Mouse (Mus musculus) forebrain, embryonic 14.5 days (tissue): ENCODE measurements at regions not wholly inside any gene's neighbourhood (a gene's known extent, or its start where the extent isn't known, plus 50 kb on each side); places are given as distances from the start of the nearest gene placed in this dataset.

Experiments
- ATAC-seq: fragments of 200-750 bp; cut with Nextera tagmentation; 2 replicates; pipeline ENCODE4 v1.8.0; 2017; ENCODE audit warnings: mild to moderate bottlenecking, moderate library complexity
- DNase-seq: peaks from one replicate; pipeline ENCODE4 v3.0.0-alpha.2; 2015; ENCODE audit warnings: low spot score
- H3K27ac ChIP-seq: fragments of 300-500 bp; sonication (generic); 2 replicates; pipeline ENCODE4 v1.5.1; 2014; ENCODE audit warnings: low read depth, mild to moderate bottlenecking, control low read depth, low read length, moderate library complexity
- H3K27me3 ChIP-seq: fragments of 300-500 bp; sonication (generic); replicated peaks from 2 replicates; pipeline ENCODE4 v1.6.1; 2014; ENCODE audit warnings: low read length, control low read depth, mixed read lengths; ENCODE audit not compliant: control insufficient read depth, insufficient read depth
- H3K36me3 ChIP-seq: fragments of 300-500 bp; sonication (generic); 2 replicates; pipeline ENCODE4 v1.6.1; 2014; ENCODE audit warnings: low read length, control low read depth; ENCODE audit not compliant: control insufficient read depth, insufficient read depth
- H3K4me1 ChIP-seq: fragments of 300-500 bp; sonication (generic); 2 replicates; pipeline ENCODE4 v1.6.1; 2014; ENCODE audit warnings: antibody characterized with exemption, low read length, control low read depth; ENCODE audit not compliant: control insufficient read depth, insufficient read depth
- H3K4me2 ChIP-seq: fragments of 300-500 bp; sonication (generic); 2 replicates; pipeline ENCODE4 v1.6.1; 2014; ENCODE audit warnings: mild to moderate bottlenecking, control low read depth, low read length
- H3K4me3 ChIP-seq: fragments of 300-500 bp; sonication (generic); 2 replicates; pipeline ENCODE4 v1.5.1; 2014; ENCODE audit warnings: low read depth, low read length, control low read depth
- H3K9ac ChIP-seq: fragments of 300-500 bp; sonication (generic); 2 replicates; pipeline ENCODE4 v1.6.1; 2014; ENCODE audit warnings: mild to moderate bottlenecking, low read length, control low read depth, moderate library complexity
- H3K9me3 ChIP-seq: fragments of 300-500 bp; sonication (generic); replicated peaks from 2 replicates; pipeline ENCODE4 v1.6.1; 2016; ENCODE audit warnings: low read length, control low read depth, mixed read lengths; ENCODE audit not compliant: control insufficient read depth
- WGBS: fragments of 180-500 bp; shearing (Covaris S2); extraction: QIAGEN DNeasy Blood & Tissue Kit; methylation state at CpG from one replicate; pipeline ENCODE4 v1.1.7; 2014; 5-methylcytosine and 5-hydroxymethylcytosine counted together

- H3K9me3 ChIP-seq: no peaks in the 10 kb centered on the region
- H3K9ac ChIP-seq: no peak overlapping the region
- no peaks in the 10 kb centered on the region for H3K4me1 ChIP-seq
- no peaks in the 10 kb centered on the region for H3K27me3 ChIP-seq
- ATAC-seq: no peak
- H3K36me3 ChIP-seq: no peaks in the 10 kb centered on the region
- H3K4me2 ChIP-seq: no peak overlapping the region
- DNase-seq: no peak
- no peak overlapping the region for H3K27ac ChIP-seq
- H3K4me3 ChIP-seq: no peak overlapping the region
- WGBS: 89% methylated on average over 5 of the region's 5 CpGs
These were observed 176.7 kb downstream of the Thbs2 start for GRCm38 (mm10) chr17:14517368-14517767.

GRCm38 (mm10) chr17:14516097-14516496 is 177.9 kb downstream of the Thbs2 start:
- no peaks in the 10 kb centered on the region for H3K4me1 ChIP-seq
- no peak overlapping the region for H3K4me2 ChIP-seq
- no peaks in the 10 kb centered on the region for H3K9me3 ChIP-seq
- H3K36me3 ChIP-seq: no peaks in the 10 kb centered on the region
- WGBS: 34% methylated on average over 8 of the region's 8 CpGs
- H3K4me3 ChIP-seq: no peak overlapping the region
- no peak overlapping the region for H3K27ac ChIP-seq
- no peaks in the 10 kb centered on the region for H3K27me3 ChIP-seq
- DNase-seq: peak; percentile 73
- H3K9ac ChIP-seq: no peak overlapping the region
- ATAC-seq: 0 out of 2 replicates have a peak, but pooled peaks have one; percentile 32

- Histone ChIP-seq H3K27me3 (no peaks in the 10 kb centered on the region), H3K36me3 (no peaks in the 10 kb centered on the region), H3K4me1 (no peaks in the 10 kb centered on the region), H3K4me2 (no peak overlapping the region), H3K9me3 (no peaks in the 10 kb centered on the region), H3K27ac (no peak overlapping the region), H3K4me3 (no peak overlapping the region), H3K9ac (no peak overlapping the region)
- 89% methylated on average over 4 of the region's 4 CpGs for WGBS
- DNase-seq: no peak
- ATAC-seq: no peak
These were observed 180.6 kb downstream of the Thbs2 start for GRCm38 (mm10) chr17:14513454-14513853.

GRCm38 (mm10) chr17:14510486-14510885 is 183.5 kb downstream of the Thbs2 start:
- Histone ChIP-seq H3K4me3 (no peak overlapping the region), H3K4me1 (no peaks in the 10 kb centered on the region), H3K9me3 (no peaks in the 10 kb centered on the region), H3K27me3 (no peaks in the 10 kb centered on the region), H3K4me2 (no peak overlapping the region), H3K36me3 (no peaks in the 10 kb centered on the region), H3K27ac (no peak overlapping the region), H3K9ac (no peak overlapping the region)
- no peak for DNase-seq
- no peak for ATAC-seq
- 68% methylated on average over 6 of the region's 6 CpGs for WGBS

GRCm38 (mm10) chr17:14507111-14507510 is 186.9 kb downstream of the Thbs2 start:
- Histone ChIP-seq H3K4me2 (no peak overlapping the region), H3K27ac (no peak overlapping the region), H3K9ac (no peak overlapping the region), H3K9me3 (no peaks in the 10 kb centered on the region), H3K4me1 (no peaks in the 10 kb centered on the region), H3K36me3 (no peaks in the 10 kb centered on the region), H3K4me3 (no peak overlapping the region), H3K27me3 (no peaks in the 10 kb centered on the region)
- ATAC-seq (no peak), DNase-seq (no peak)
- 89% methylated on average over 3 of the region's 3 CpGs for WGBS

- Histone ChIP-seq H3K9me3 (no peaks in the 10 kb centered on the region), H3K4me2 (no peak overlapping the region), H3K4me3 (no peak overlapping the region), H3K27ac (no peak overlapping the region), H3K9ac (no peak overlapping the region), H3K27me3 (no peaks in the 10 kb centered on the region), H3K4me1 (no peaks in the 10 kb centered on the region), H3K36me3 (no peaks in the 10 kb centered on the region)
- DNase-seq (no peak), ATAC-seq (no peak)
These were observed 187.9 kb downstream of the Thbs2 start for GRCm38 (mm10) chr17:14506123-14506522.

DNA sequence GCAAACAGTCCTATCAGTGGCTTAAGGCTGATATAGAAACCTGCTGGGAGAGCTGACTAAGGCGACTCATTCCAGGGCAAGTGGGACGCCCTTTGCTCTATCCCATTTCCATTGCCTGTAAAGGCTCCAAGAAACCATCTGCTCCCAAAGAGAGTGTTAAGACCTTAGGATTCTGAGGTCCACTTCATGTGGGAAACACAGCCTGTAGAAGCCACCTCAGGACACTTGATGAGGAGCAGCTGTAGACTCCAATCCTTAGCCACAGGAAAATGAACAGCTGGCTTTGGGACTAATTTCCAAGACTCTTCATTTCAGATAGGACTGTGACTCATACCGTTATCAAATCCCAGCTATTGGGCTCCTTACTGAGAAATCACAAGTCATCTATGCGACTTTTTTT is 188.6 kb downstream of the Thbs2 start:
- no peak overlapping the region for H3K4me3 ChIP-seq
- no peak overlapping the region for H3K27ac ChIP-seq
- no peak overlapping the region for H3K4me2 ChIP-seq
- 90% methylated on average over 4 of the region's 4 CpGs for WGBS
- no peaks in the 10 kb centered on the region for H3K9me3 ChIP-seq
- DNase-seq (no peak), ATAC-seq (no peak)
- no peaks in the 10 kb centered on the region for H3K36me3 ChIP-seq
- H3K9ac ChIP-seq: no peak overlapping the region
- H3K4me1 ChIP-seq: no peaks in the 10 kb centered on the region
- H3K27me3 ChIP-seq: no peaks in the 10 kb centered on the region

DNA sequence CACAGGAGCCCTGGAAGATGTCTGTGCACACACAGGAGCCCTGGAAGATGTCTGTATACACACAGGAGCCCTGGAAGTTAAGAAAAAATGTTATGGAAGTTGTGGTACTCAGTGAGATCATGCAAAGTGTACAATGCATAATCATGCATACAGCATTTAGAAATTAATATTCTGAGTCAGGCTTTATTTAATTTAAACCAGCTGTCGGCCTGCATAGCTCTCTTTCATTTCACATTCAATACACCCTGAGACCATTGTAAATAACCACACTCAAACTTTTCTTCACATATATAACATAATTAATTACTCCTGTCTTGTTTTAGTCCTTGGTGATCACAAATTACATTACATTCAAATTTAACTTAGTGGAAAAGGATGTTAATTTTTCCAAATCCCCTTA is 190.4 kb downstream of the Thbs2 start:
- no peak overlapping the region for H3K9ac ChIP-seq
- H3K27ac ChIP-seq: no peak overlapping the region
- WGBS: 88% methylated on average over 1 of the region's 1 CpGs
- H3K36me3 ChIP-seq: no peaks in the 10 kb centered on the region
- H3K4me3 ChIP-seq: no peak overlapping the region
- H3K9me3 ChIP-seq: no peaks in the 10 kb centered on the region
- ATAC-seq: no peak
- no peak overlapping the region for H3K4me2 ChIP-seq
- no peaks in the 10 kb centered on the region for H3K4me1 ChIP-seq
- DNase-seq: no peak
- H3K27me3 ChIP-seq: no peaks in the 10 kb centered on the region

DNA sequence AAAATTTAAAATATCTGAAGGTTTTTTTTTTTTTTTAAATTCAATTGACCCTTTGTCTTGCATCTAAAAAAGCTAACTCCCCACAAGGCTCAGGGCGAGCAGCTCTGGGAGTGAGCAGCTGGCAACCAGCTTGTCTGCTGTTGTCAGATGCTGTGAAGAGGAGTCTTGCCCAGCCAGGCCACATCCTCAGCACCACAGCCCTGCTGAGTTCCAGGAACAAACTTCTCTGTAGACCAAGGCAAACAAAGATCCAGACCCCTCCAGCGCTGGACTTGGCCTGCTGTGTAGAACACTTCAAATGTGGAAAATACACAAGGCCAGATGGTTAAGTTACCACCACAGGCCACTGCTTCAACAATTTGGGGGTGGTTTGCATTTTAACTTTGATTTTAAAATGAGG is 192.7 kb downstream of the Thbs2 start:
- ATAC-seq: no peak
- H3K9me3 ChIP-seq: no peaks in the 10 kb centered on the region
- no peak overlapping the region for H3K9ac ChIP-seq
- H3K27ac ChIP-seq: no peak overlapping the region
- no peak overlapping the region for H3K4me3 ChIP-seq
- H3K27me3 ChIP-seq: no peaks in the 10 kb centered on the region
- H3K36me3 ChIP-seq: no peaks in the 10 kb centered on the region
- 82% methylated on average over 2 of the region's 2 CpGs for WGBS
- H3K4me2 ChIP-seq: no peak overlapping the region
- H3K4me1 ChIP-seq: no peaks in the 10 kb centered on the region
- no peak for DNase-seq

DNA sequence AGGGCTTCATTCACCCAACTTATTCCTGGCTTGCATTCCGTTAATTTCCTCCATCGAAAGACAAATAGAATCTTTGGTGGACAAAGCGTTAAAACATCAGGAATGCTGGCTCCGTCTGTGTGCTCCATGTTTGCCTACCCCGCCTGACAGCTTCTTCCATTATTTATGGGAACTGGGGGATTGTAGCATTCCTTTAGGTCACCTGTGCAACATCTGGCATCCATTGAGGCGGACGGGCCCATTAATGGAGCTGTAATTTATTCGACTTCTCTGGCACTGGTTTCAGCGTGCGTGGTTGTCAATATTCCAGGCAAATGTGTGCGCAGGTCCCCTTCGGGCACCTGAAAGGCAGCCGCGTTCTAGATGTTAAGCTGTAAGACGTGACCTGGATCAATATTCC is 196.9 kb downstream of the Thbs2 start:
- ATAC-seq: no peak
- Histone ChIP-seq H3K4me1 (no peaks in the 10 kb centered on the region), H3K4me3 (no peak overlapping the region), H3K4me2 (no peak overlapping the region), H3K27me3 (no peaks in the 10 kb centered on the region), H3K27ac (no peak overlapping the region), H3K9ac (no peak overlapping the region), H3K9me3 (no peaks in the 10 kb centered on the region), H3K36me3 (no peaks in the 10 kb centered on the region)
- WGBS: 90% methylated on average over 15 of the region's 15 CpGs
- no peak for DNase-seq
